Comparison of ENCODE assay signal across 16 mouse cellular contexts in genomic region chr1:91301206-91301920, GRCm38 (mm10). TPM values are rescaled to one million over a fixed set of nuclear protein-coding genes. Genes with fewer than 3 reads are reported as not detected.
DNase-seq lines count a peak whose midpoint lies in the region; ATAC-seq lines count a peak whose summit lies in the region.
"Had no signal": no experiment of that assay in that cellular context is flagged by ENCODE, and none has a peak within 500 bp of the region (broad histone marks: within the 10 kb centered on the region; RNA-seq: fewer than 3 reads in every experiment).

No protein-coding gene starts in this region.

- H3K9me3 ChIP-seq in kidney, embryonic 16.5 days (ENCODE audit: low read length): no peaks in the 10 kb centered on the region
- no peaks in the 10 kb centered on the region for H3K9me3 ChIP-seq in liver, embryonic 12.5 days (replicated peaks)
- H3K9me3 ChIP-seq: forebrain, embryonic 13.5 days; heart, embryonic 12.5 days; hindbrain, embryonic 10.5 days; limb, embryonic 13.5 days had no signal

- ATAC-seq in kidney, embryonic 16.5 days (ENCODE audit: low FRiP score, low TSS enrichment): no peak
- no peak for ATAC-seq in liver, embryonic 12.5 days
- ATAC-seq: forebrain, embryonic 13.5 days had no signal

- peak overlapping the region; percentile 54 for H3K27ac ChIP-seq in kidney, embryonic 16.5 days (ENCODE audit: low read length)
- H3K27ac ChIP-seq in liver, embryonic 12.5 days: peak overlapping the region; percentile 52
- H3K27ac ChIP-seq: forebrain, embryonic 13.5 days; hindbrain, embryonic 10.5 days; left cerebral cortex, adult 2 months; limb, embryonic 13.5 days had no signal

- no peak overlapping the region for H3K4me3 ChIP-seq in kidney, embryonic 16.5 days (ENCODE audit: low read length)
- H3K4me3 ChIP-seq in liver, embryonic 12.5 days: no peak overlapping the region
- H3K4me3 ChIP-seq: forebrain, embryonic 13.5 days; heart, embryonic 12.5 days; hindbrain, embryonic 10.5 days; left cerebral cortex, adult 2 months; limb, embryonic 13.5 days had no signal

- no peaks in the 10 kb centered on the region for H3K27me3 ChIP-seq in kidney, embryonic 16.5 days (ENCODE audit: insufficient read depth, low read length)
- H3K27me3 ChIP-seq in liver, embryonic 12.5 days (replicated peaks): no peaks in the 10 kb centered on the region
- H3K27me3 ChIP-seq: forebrain, embryonic 13.5 days; heart, embryonic 12.5 days; limb, embryonic 13.5 days had no signal

- H3K36me3 ChIP-seq in kidney, embryonic 16.5 days (ENCODE audit: insufficient read depth, low read length): peaks cover 11% of the 10 kb centered on the region; the same call in 1 of the 2 replicates
- peaks cover 57% of the 10 kb centered on the region for H3K36me3 ChIP-seq in liver, embryonic 12.5 days

- H3K4me2 ChIP-seq in kidney, embryonic 16.5 days (replicated peaks; ENCODE audit: low read depth, low read length): peak overlapping the region; percentile 1; the same call in 1 of the 2 replicates
- peak overlapping the region; percentile 31 for H3K4me2 ChIP-seq in liver, embryonic 12.5 days
- H3K4me2 ChIP-seq: forebrain, embryonic 13.5 days; heart, embryonic 12.5 days; limb, embryonic 13.5 days had no signal

- 49% methylated on average over 3 of the region's 3 CpGs for WGBS in kidney, embryonic 16.5 days
- 54% methylated on average over 3 of the region's 3 CpGs for WGBS in liver, embryonic 12.5 days (ENCODE audit: insufficient replicate concordance)

- H3K4me1 ChIP-seq in kidney, embryonic 16.5 days (ENCODE audit: insufficient read depth, low read length): peaks cover 33% of the 10 kb centered on the region
- H3K4me1 ChIP-seq in liver, embryonic 12.5 days: peaks cover 45% of the 10 kb centered on the region

- H3K9ac ChIP-seq in kidney, embryonic 16.5 days (replicated peaks; ENCODE audit: low read length): no peak overlapping the region
- peak overlapping the region; percentile 22; the same call in 1 of the 2 replicates for H3K9ac ChIP-seq in liver, embryonic 12.5 days
- H3K9ac ChIP-seq: forebrain, embryonic 13.5 days; heart, embryonic 12.5 days; limb, embryonic 13.5 days had no signal

- peak; percentile 53 for DNase-seq in lung, postnatal 10 days
- no peak for DNase-seq in lung, postnatal 14 days
- DNase-seq in yolk sac, embryonic 10.5 days (ENCODE audit: low spot score): peak; percentile 78
- DNase-seq in spleen, postnatal 4 days (ENCODE audit: low spot score in 2 of 2): no peak
- no peak for DNase-seq in frontal cortex, postnatal 14 days (ENCODE audit: low spot score in 2 of 2)
- no peak for DNase-seq in cerebellum, adult 11-12 months
- DNase-seq: gastrocnemius, postnatal 10 days had no signal

RNA-seq across cellular contexts. Expression of gene Scly, which starts 3.2 kb away (rescaled TPM):
- polyA plus RNA-seq in kidney, embryonic 16.5 days (2015; fragmentation: Nextera tagmentation; extraction: Ambion mirVana): 29.7 and 33.2 TPM in 2 replicates
- 28.8 and 30.0 TPM in 2 replicates for polyA plus RNA-seq in liver, embryonic 12.5 days (2016; fragmentation: Nextera tagmentation; extraction: Ambion mirVana)

RNA-seq across cellular contexts. Expression of gene Espnl, which starts 20.5 kb away (rescaled TPM):
- polyA plus RNA-seq in kidney, embryonic 16.5 days (2015; fragmentation: Nextera tagmentation; extraction: Ambion mirVana): 0.03 and 0.04 TPM in 2 replicates
- 0.05 and 0.07 TPM in 2 replicates for polyA plus RNA-seq in liver, embryonic 12.5 days (2016; fragmentation: Nextera tagmentation; extraction: Ambion mirVana)
- polyA plus RNA-seq: forebrain, embryonic 13.5 days; intestine, embryonic 14.5 days had no signal

RNA-seq across cellular contexts. Expression of gene Klhl30, which starts 49.5 kb away (rescaled TPM):
- 0.29 and 0.39 TPM in 2 replicates for polyA plus RNA-seq in kidney, embryonic 16.5 days (2015; fragmentation: Nextera tagmentation; extraction: Ambion mirVana)
- 0.11 TPM in 1 of 2 replicates, not detected in the other for polyA plus RNA-seq in liver, embryonic 12.5 days (2016; fragmentation: Nextera tagmentation; extraction: Ambion mirVana)
- polyA plus RNA-seq: forebrain, embryonic 13.5 days; neural tube, embryonic 14.5 days had no signal

RNA-seq across cellular contexts. Expression of gene Ube2f, which starts 51.3 kb away (rescaled TPM):
- polyA plus RNA-seq in kidney, embryonic 16.5 days (2015; fragmentation: Nextera tagmentation; extraction: Ambion mirVana): 71.7 and 74.9 TPM in 2 replicates
- polyA plus RNA-seq in liver, embryonic 12.5 days (2016; fragmentation: Nextera tagmentation; extraction: Ambion mirVana): 71.6 and 73.4 TPM in 2 replicates

Comparison
In these comparisons a context has a peak if more than half of its experiments do, and no peak if none do; other contexts are left out.
1. DNase-seq: peak in lung, postnatal 10 days (single experiment) and yolk sac, embryonic 10.5 days (single experiment); none in lung, postnatal 14 days (single experiment), spleen, postnatal 4 days (0 of 2), frontal cortex, postnatal 14 days (0 of 2) and cerebellum, adult 11-12 months (single experiment).